Mouse (Mus musculus): Measurements from ENCODE around the gene Lhfpl2. TPM values are rescaled to one million over a fixed set of nuclear protein-coding genes. Genes with fewer than 3 reads are reported as not detected.
A peak's percentile ranks its signal among the peaks of the same experiment; 100 is the strongest.

The Lhfpl2 gene
- polyA plus RNA-seq, 1 experiment: 16.6 TPM

DNA sequence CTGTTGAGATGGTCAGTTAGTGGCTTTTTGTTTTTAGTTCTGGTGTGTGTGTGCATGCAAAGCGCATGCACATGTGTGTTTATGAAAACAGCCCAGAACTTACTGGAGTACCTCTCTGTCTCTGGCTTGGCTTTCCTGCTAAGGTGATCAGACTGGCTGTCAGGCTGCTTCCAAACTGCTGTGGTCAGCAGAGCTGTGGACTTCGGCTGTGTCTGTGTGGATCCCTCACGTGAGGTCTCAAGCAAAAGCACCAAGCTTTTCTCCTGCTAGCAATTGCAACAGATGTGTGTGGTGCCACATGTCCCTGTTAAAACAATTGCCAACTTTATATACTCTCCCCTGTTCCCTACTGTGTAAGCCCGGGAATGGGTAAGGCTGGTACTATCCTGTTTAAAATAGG, 82.8 kb downstream of the Lhfpl2 start:
- DNase-seq (ENCODE audit: low spot score): no peak

GRCm38 (mm10) chr13:94143063-94143652, 85.6 kb downstream of the Lhfpl2 start:
- no peak for DNase-seq (ENCODE audit: low spot score)

- DNase-seq (ENCODE audit: low spot score): no peak
Observed at GRCm38 (mm10) chr13:94144451-94144850, 86.9 kb downstream of the Lhfpl2 start.

DNA sequence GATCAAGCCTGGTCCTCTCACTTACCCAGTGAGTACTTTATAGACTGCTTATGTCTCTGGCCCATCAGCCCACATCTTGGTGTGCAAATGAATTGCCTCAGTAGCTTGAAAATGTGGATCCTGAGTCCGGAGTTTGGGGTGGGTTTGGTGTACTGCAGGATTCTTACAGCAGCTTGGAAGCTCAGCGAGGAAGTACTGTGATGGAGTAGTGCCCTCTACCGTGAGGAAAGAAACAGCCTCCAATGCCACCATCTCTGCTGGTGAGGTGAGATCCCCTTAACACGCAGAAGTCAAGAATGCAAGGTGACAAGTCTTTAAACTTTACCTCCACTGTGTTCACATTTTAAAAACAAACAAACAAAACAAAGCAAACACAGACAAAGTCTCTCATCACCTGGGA, 89.7 kb downstream of the Lhfpl2 start:
- DNase-seq (ENCODE audit: low spot score): no peak

GRCm38 (mm10) chr13:94149006-94149405, 91.4 kb downstream of the Lhfpl2 start:
- DNase-seq (ENCODE audit: low spot score): no peak

- DNase-seq (ENCODE audit: low spot score): no peak
Observed at GRCm38 (mm10) chr13:94149781-94150180, 92.2 kb downstream of the Lhfpl2 start.

GRCm38 (mm10) chr13:94151308-94151707, 93.7 kb downstream of the Lhfpl2 start:
- DNase-seq (ENCODE audit: low spot score): no peak

- no peak for DNase-seq (ENCODE audit: low spot score)
Observed at GRCm38 (mm10) chr13:94152836-94153235, 95.2 kb downstream of the Lhfpl2 start.

DNA sequence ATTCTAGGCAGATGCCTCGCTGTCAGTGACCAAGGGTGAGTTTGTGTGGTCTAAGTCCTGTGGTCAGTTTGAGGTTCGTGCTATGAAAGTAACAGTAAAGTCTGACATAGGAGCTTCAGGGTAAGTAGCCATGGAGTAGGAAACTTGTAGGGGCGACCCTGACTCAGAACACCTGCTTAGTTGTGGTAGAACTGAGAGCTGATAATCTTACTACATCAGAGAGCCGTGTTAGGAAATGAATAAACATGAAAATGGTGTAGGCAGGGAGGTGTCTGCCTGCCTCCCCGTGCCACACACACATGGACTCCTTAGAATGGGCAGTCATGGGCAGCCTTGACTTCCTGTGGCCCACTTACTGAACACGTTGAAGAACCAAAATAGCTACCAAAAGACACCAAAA, 96.1 kb downstream of the Lhfpl2 start:
- no peak for DNase-seq (ENCODE audit: low spot score)

GRCm38 (mm10) chr13:94154512-94155296, 97.1 kb downstream of the Lhfpl2 start:
- DNase-seq (ENCODE audit: low spot score): no peak

GRCm38 (mm10) chr13:94155657-94156429, 98.2 kb downstream of the Lhfpl2 start:
- DNase-seq (ENCODE audit: low spot score): no peak

DNA sequence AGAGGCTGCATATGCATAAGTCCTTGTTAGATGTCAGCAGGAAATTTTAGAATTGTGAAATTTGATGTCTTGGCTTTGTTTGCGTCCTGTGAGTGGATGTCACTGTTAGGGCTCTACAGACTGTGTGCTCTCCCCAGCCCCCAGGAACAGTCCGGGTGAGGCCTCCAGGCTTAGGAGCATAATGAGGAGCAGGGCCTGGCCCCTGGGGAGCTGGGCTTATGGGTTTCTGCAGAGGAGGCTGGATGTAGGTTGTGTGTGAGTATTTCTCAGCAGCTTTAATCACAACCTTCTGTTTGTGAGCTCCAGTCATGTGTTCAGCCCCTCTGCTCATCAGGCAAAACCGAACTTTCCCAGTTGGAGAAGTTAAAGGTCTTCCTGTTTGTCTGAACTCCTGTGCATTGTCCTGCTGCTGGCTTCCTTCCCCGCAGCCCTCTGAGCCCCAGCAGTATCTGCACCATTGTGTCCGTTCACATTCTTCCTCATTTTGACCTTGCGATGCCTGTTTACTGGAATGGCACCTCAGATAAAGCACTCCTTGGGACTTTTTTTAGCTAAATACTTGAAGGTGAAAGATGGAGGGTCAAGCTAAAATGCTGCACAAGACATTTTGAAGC, 101.4 kb downstream of the Lhfpl2 start:
- DNase-seq (ENCODE audit: low spot score): no peak

DNA sequence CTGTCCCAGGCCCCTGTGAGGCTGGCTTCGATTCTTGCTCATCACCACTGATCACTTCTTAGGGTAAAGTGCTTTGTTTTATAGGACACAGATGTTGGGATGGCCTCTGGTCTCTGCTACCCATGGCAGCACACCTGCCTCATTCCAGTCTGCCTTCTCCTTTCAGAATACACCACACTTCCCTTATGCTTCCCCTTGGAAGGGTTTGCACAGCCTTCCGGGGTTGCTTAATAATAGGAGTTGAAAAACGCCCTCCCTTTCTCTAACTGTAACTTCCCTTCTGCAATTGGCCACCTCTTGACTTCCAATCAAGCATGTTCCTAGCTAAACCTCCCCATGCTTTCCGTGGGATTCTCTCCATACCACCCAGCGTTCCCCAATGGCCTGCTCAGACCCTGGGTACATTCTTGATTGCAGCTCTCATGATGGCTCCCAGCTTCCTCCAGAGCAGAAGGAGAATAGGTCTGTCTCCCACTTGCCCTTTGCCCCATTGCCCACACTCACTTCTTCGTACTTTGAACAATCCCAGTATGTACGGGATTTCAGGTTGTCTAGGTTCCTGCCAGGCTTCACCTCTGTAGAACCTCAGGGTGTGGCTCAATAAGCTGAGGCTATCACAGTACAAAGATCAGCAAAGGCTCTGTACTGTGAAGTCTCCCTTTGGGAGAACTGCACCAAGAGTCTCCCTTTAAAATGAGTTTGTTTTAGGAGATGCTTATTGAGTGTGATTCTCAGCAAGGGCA, 102.1 kb downstream of the Lhfpl2 start:
- no peak for DNase-seq (ENCODE audit: low spot score)

DNA sequence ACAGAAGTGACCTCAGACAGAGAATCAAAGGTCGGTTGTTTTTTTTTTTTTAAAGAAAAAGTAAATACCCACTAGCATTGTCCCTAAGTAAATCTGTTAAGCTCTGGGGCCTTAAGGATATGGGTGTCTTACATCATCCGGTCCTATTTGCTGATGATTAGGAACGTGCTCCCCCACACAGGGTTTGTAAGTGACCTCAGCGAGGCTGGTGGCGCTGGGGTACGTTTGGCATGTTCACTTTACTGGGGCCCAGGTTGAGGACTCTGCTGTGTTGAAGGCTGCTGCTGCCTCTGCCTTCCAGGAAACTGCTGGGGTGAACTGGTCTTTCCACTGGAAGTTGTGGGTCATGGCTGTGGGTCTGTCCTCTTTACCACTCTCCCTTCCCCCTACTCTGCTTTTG, 106.9 kb downstream of the Lhfpl2 start:
- DNase-seq (ENCODE audit: low spot score): no peak

DNA sequence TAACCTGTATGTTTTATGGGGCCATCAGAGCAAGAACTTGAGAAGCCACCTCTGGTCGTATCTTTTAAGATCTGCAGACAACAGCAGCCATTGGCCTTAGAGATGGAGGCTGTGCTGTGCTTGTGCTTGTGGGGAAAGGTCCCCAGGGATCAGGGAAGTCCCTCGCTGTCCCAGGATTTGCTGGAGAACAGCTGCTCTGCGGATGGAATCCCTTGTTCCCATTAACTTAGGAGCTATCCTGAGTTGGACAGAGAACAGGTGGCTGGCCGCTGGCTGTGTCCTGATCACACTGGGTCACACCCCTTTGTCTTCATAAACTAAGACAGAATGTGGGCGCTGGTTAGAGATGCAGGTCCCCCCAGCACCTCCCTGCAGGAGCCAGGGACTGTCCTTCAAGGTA, 110.7 kb downstream of the Lhfpl2 start:
- no peak for DNase-seq (ENCODE audit: low spot score)

DNA sequence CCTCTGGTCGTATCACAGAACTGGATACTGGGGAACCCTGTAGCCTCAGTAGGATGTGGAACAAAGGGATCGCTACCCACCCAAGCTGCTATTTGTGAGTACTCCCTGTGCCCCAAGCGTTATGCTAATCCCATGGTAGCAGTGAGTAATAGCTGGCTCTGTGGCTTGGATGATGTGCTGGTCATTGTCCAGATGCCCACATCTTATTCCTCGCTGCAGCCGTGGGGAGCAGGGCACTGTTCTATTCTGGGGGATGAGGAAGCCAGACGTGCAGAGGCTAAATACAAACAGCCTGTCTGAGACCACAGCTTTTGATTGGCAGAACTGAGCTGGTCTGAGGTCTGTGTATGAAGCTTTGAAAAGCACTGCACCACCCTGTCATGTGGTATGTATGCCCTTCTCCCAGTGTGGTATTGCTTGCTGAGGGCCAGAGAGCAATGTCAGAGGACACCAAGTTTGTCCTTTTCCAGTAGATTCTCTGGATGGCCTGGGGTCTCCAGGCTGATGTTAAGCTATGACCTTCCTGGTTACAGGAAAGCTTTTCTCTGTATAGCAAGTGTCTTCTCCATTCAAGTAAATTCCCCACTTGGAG, 111.8 kb downstream of the Lhfpl2 start:
- no peak for DNase-seq (ENCODE audit: low spot score)

- DNase-seq (ENCODE audit: low spot score): no peak
Observed at GRCm38 (mm10) chr13:94171612-94172011, 114.0 kb downstream of the Lhfpl2 start.

GRCm38 (mm10) chr13:94172533-94173310, 115.1 kb downstream of the Lhfpl2 start:
- DNase-seq (ENCODE audit: low spot score): no peak

DNA sequence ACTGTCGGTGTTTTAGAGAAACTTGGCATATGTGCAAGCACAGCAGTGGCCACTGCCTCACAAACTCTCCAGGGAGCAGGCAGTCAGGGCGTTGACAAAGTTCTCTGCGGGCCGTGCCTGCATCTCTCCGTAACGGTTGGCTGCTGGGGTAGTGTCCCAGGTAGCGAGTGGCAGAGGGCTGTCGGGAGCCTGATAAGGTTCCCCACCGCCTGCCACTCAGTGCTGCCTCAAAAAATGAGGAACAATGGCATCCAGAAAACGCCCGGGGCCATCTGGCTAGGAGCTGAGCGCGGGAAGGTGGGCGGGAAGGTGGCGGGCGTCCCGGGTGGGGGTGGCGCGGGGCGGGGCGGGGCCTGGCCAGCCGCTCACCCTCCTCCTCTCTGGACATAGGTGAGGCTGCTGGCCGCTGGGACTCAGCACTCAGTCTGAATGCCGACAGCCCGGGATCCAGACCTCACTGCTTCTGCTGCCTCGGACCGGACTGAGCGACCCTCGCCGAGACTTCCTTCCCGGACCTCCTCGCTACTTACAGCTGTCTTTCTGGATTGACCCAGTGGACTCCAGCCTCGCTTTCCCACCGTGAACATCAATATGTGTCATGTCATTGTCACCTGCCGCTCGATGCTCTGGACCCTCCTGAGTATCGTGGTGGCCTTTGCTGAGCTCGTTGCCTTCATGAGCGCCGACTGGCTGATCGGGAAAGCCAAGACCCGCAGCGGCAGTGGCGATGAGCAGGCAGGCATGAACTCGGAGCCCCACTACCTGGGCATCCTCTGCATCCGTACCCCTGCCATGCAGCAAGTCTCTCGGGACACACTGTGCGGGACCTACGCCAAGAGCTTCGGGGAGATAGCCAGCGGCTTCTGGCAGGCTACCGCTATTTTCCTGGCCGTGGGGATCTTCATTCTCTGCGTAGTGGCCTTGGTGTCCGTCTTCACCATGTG, 116.3 kb downstream of the Lhfpl2 start:
- peak; percentile 29 for DNase-seq (ENCODE audit: low spot score)
